Mouse (Mus musculus) CD4-positive, CD25-positive, alpha-beta regulatory T cell, adult 9 weeks (primary cell): ENCODE measurements around the gene Ccdc120. TPM values are rescaled to one million over a fixed set of nuclear protein-coding genes. Genes with fewer than 3 reads are reported as not detected.

Experiments
- polyA plus RNA-seq: library from polyadenylated mRNA; unstranded; fragments of 100-300 nt; shearing (Covaris generic); gene quantifications from one replicate; pipeline ENCODE4 v1.2.1, GENCODE M21; 2017

Ccdc120 gene
- 0.45 TPM for polyA plus RNA-seq

DNA sequence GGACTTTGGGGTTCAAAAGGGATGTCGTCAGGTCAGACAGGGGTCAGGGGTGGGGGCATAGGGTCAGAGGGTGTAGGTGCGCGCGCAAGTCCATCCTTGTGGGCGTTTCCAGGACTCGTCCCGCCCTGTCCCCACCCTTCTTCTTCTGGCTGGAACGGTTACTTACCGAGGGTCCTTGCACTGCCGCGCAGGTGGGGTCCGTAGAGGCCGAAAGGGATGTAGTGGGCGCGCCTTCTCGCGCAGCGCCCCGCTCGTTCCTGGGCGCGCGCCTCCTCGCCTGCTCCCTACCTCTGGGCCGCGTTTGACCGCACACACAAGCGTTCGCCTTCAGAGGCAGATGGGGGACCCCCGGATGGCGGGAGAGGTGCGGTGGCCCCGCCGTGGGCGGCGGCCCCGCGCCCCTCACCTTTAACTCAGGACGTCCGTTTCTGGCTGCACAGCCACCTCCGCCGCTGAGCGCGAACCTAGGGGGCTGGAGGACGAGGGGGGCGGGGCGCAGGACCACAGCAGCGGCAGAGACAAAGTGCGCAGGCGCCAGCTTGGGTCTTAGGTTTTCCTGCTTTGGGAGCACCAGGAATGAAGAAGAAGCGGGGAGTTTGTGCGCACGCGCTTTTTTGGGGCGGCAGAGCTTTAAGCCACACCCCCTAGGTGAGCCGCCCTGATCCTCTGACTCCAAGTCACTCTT lies at the start of gene Ccdc120:
TSS of gene Ccdc120 (minus strand) at position 474 of the 685 bp plus-strand sequence.

DNA sequence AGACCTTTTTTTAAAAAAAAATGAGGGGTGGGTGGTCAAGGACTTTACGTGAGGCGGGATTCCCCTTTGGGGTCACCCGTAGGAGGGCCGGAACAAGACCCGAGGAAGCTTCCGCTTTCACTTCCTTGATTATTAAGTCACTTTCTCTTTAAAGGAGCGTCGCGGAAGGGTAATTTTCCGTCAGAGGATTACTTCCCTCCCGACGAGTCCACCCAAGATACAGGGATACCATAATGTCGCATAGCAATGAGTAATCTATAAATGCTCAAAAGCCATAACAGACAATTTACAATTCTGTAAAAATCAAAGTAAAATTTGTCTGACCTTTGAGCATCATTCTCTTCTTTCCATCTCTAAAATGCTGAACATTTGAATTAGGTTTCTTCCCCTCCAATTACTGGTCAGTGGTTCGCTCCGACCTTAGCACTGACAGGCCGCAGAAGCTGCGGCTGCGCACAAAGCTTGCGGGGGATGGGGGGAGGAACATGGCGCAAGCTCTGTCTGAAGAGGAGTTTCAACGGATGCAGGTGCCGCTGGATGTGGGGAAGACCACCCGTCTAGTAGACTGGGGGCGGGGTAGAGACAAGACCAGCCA lies 38.9 kb upstream of the Ccdc120 start, which contains the start of gene Gripap1:
TSS of gene Gripap1 (plus strand) at position 224 of the 595 bp plus-strand sequence.

DNA sequence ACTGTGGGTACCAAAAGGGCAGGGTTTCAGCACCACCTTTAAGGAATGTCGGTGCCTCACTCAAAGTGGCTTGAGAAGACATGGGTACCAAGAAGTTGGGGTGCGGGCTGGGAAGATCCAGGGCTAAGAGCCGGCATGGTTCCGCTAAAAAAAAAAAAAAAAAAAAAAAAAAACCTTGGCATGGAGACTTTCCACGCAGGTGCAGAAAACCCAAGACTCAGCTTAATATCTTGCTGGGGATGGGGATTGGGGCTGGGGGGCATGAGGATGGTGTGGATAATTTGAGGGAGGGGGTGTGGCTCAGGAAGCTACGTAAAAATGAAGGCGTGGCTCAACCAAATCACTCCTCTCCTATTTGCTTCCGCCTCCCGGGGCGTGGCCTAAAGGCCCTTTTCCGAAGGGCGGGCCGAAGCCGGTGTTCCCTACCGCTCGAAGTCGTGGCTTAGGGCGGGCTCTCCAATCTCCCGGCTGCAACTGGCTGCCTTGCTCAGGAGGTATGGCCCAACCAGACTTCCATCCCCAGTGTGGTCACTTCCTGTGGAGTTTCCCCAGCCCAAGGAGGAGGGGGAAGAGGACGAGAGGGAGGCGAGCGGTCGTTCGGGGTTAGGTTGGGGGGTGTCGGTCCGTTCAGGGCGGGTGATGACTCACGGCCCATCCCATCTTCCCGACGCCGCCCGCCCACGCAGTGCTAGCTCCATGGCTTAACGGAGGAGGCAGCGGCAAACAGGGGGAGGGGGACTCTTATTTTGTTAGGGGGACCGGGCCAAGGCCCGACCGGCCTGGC lies 11.6 kb upstream of the Ccdc120 start, which contains the start of gene Tfe3:
TSS of gene Tfe3 (plus strand) at position 424 of the 784 bp plus-strand sequence.

GRCm38 (mm10) chrX:7728215-7728921 lies 22.3 kb downstream of the Ccdc120 start, which contains the start of gene Praf2:
TSS of gene Praf2 (plus strand) at chrX:7728439.

DNA sequence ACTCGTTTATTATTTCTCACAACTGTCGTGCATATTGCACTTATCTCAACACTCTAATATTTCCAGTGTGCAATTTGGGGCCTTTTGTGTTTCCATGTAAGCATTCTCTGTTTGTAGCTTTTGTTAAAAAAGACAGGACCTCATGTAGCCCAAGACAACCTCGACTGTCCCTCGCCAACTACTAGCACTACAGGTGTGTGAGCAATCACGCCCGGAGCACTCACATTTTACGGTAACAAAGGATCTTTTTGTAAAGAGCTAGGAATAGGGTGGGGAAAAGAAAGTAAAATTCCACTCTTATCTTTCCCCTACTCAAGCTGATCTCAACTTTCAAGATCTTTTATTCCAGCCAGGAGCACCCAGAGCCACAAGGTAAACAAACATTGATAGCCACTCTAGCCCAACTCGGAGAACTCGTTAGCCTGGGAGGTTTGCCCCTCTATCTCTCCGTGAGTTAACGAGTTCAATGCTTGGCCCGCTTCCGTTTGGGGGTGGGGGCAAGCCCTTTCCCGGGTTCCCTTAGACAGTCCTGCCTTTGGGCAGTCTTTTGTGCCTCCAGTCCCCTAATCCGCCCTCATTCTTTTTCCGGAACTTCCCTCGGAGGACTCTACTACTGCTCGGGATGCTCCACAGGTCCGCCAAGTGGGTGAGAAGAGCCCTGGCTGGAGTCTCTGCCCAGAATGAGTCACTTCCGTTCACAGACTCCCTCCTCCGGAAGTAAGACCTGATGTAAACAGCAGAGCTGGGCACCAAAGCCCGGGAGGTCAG lies 29.0 kb downstream of the Ccdc120 start, which contains the start of gene Gm45208:
TSS of gene Gm45208 (plus strand) at position 732 of the 768 bp plus-strand sequence.

DNA sequence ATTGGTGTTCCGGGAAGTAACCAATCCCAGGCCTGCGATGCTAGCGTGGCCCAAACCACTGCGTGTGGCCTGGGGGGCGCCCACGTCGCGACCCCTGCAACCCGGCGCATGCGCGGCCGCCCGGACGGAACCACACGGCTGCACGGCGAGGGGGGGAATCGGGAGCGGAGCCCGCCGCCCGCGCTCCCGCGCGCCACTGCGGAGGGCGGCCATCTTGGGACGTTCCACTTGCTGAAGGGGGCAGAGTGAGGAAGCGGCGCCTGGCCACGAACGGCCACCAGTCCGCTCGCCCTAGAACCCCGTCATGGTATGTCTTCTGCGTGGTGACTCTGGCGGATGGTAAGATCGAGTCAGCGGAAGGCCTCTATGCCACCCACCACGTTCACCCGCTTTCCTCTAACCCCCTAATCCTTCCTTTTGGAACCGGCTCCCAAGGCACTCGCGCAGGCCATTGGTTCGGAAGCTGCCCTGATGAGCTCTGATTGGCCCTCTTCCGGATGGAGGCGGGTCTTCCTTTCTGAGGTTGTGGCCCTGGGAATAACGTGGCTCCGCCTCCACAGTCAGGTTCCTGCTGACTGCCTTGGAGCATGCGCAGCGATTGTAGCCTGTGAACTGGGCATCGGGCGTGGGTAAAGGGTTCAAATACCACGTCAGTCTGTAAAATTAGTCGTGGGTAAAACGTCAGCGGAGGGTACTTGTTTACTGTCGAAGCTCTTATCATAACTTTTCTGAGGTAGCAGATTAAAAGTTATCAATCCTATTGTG lies 36.4 kb downstream of the Ccdc120 start, which contains the start of gene Wdr45:
TSS of gene Wdr45 (plus strand) at position 199 of the 765 bp plus-strand sequence.

DNA sequence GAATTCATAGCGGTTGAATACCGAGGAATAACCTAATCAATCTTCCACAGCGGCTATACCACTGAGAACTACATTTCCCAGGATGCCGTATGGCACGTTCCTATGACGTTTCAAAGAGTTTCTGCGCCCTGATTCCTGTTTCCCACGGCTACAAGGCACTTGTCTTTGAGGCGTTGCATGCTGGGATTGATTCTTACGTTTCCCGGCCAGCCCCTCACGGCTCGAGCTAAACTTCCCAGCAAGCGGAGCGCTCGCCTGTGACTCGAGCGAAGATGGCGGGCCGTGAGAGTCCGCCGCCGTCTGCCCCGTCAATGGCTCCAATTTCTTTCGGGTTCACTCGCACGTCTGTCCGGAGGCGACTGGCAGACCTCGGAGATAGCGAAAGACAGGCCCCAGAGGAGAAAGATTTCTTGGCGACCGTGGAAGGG lies 53.7 kb downstream of the Ccdc120 start, which contains the start of gene Gpkow:
TSS of gene Gpkow (plus strand) at position 178 of the 428 bp plus-strand sequence.

Other genes with a start within 250 kb of the Ccdc120 start
- 110 TPM for gene Foxp3, start 177.3 kb downstream of the Ccdc120 start, polyA plus RNA-seq
- 5.9 TPM for gene Ppp1r3f, start 176.6 kb downstream of the Ccdc120 start, polyA plus RNA-seq
- gene Ccdc22, start 145.4 kb downstream of the Ccdc120 start, polyA plus RNA-seq: 36.4 TPM
- not detected for gene Cacna1f, start 143.8 kb downstream of the Ccdc120 start, polyA plus RNA-seq
- 14.3 TPM for gene Syp, start 112.4 kb downstream of the Ccdc120 start, polyA plus RNA-seq
- gene Prickle3, start 93.6 kb downstream of the Ccdc120 start, polyA plus RNA-seq: 37.0 TPM
- gene Plp2, start 79.5 kb downstream of the Ccdc120 start, polyA plus RNA-seq: 120 TPM
- gene Magix, start 69.7 kb downstream of the Ccdc120 start, polyA plus RNA-seq: not detected
- 78.4 TPM for gene Gpkow, start 53.8 kb downstream of the Ccdc120 start, polyA plus RNA-seq
- gene Wdr45, start 36.6 kb downstream of the Ccdc120 start, polyA plus RNA-seq: 81.1 TPM
- 1.1 TPM for gene Gm45208, start 28.7 kb downstream of the Ccdc120 start, polyA plus RNA-seq
- 37.5 TPM for gene Praf2, start 22.5 kb downstream of the Ccdc120 start, polyA plus RNA-seq
- gene Tfe3, start 11.7 kb upstream of the Ccdc120 start, polyA plus RNA-seq: 43.5 TPM
- gene Gripap1, start 38.9 kb upstream of the Ccdc120 start, polyA plus RNA-seq: 122 TPM
- 1.3 TPM for gene Kcnd1, start 71.4 kb upstream of the Ccdc120 start, polyA plus RNA-seq
- gene Otud5, start 90.5 kb upstream of the Ccdc120 start, polyA plus RNA-seq: 16.1 TPM
- gene Pim2, start 127.4 kb upstream of the Ccdc120 start, polyA plus RNA-seq: 61.9 TPM
- gene Slc35a2, start 133.1 kb upstream of the Ccdc120 start, polyA plus RNA-seq: 45.5 TPM
- 174 TPM for gene Pqbp1, start 148.4 kb upstream of the Ccdc120 start, polyA plus RNA-seq
- gene Timm17b, start 148.5 kb upstream of the Ccdc120 start, polyA plus RNA-seq: 174 TPM
- not detected for gene Gm10491, start 156.9 kb upstream of the Ccdc120 start, polyA plus RNA-seq
- not detected for gene Gm10490, start 158.6 kb upstream of the Ccdc120 start, polyA plus RNA-seq
- not detected for gene Pcsk1n, start 168.9 kb upstream of the Ccdc120 start, polyA plus RNA-seq
- gene Eras, start 177.7 kb upstream of the Ccdc120 start, polyA plus RNA-seq: not detected
- gene Hdac6, start 197.0 kb upstream of the Ccdc120 start, polyA plus RNA-seq: 21.7 TPM
- 49.0 TPM for gene Gata1, start 227.2 kb upstream of the Ccdc120 start, polyA plus RNA-seq